Mouse (Mus musculus) mesoderm, embryonic 11.5 days (tissue): ENCODE measurements around the gene Tstd1.

Experiments
- DNase-seq: peaks from one replicate; pipeline ENCODE4 v3.0.0-alpha.2; 2012; ENCODE audit warnings: low read depth, low spot score

Tstd1 gene

GRCm38 (mm10) chr1:171418660-171419059 is at the start of gene Tstd1:
Gene Tstd1, plus strand, starts transcription at chr1:171418872.
- DNase-seq, result no peak

- no peak for DNase-seq
Measured at GRCm38 (mm10) chr1:171369845-171370556, 48.7 kb upstream of the Tstd1 start, which contains the start of gene Nectin4. Gene Nectin4, plus strand, starts transcription at chr1:171370099.

GRCm38 (mm10) chr1:171372880-171373279 is 45.8 kb upstream of the Tstd1 start:
- no peak for DNase-seq

GRCm38 (mm10) chr1:171373946-171374345 is 44.7 kb upstream of the Tstd1 start:
- no peak for DNase-seq

- no peak for DNase-seq
Measured at GRCm38 (mm10) chr1:171375646-171376097, 43.0 kb upstream of the Tstd1 start.

GRCm38 (mm10) chr1:171378298-171378697 is 40.4 kb upstream of the Tstd1 start:
- no peak for DNase-seq

- DNase-seq, result peak; percentile 82
Measured at GRCm38 (mm10) chr1:171379935-171380599, 38.6 kb upstream of the Tstd1 start.

- no peak for DNase-seq
Measured at GRCm38 (mm10) chr1:171382096-171382620, 36.5 kb upstream of the Tstd1 start.

GRCm38 (mm10) chr1:171384361-171384760 is 34.3 kb upstream of the Tstd1 start:
- DNase-seq, result no peak

- no peak for DNase-seq
Measured at GRCm38 (mm10) chr1:171385171-171385570, 33.5 kb upstream of the Tstd1 start.

GRCm38 (mm10) chr1:171387099-171387498 is 31.6 kb upstream of the Tstd1 start:
- peak; percentile 55 for DNase-seq

- DNase-seq, result no peak
Measured at GRCm38 (mm10) chr1:171388376-171389102, 30.1 kb upstream of the Tstd1 start, which contains the start of gene Arhgap30. Gene Arhgap30, plus strand, starts transcription at chr1:171388954.

GRCm38 (mm10) chr1:171390101-171390500 is 28.6 kb upstream of the Tstd1 start:
- DNase-seq, result no peak

- DNase-seq, result no peak
Measured at GRCm38 (mm10) chr1:171401821-171402220, 16.9 kb upstream of the Tstd1 start.

- no peak for DNase-seq
Measured at GRCm38 (mm10) chr1:171402991-171403390, 15.7 kb upstream of the Tstd1 start.

- DNase-seq, result no peak
Measured at GRCm38 (mm10) chr1:171407263-171407662, 11.4 kb upstream of the Tstd1 start.

- no peak for DNase-seq
Measured at GRCm38 (mm10) chr1:171410231-171410630, 8.4 kb upstream of the Tstd1 start.

- DNase-seq, result peak; percentile 96
Measured at GRCm38 (mm10) chr1:171410947-171411484, 7.7 kb upstream of the Tstd1 start, which contains the start of gene Usf1. Gene Usf1, plus strand, starts transcription at chr1:171411313.

GRCm38 (mm10) chr1:171411492-171411941 is 7.2 kb upstream of the Tstd1 start:
- no peak for DNase-seq

- peak; percentile 67 for DNase-seq
Measured at GRCm38 (mm10) chr1:171412001-171412441, 6.7 kb upstream of the Tstd1 start.

GRCm38 (mm10) chr1:171412446-171412845 is 6.2 kb upstream of the Tstd1 start:
- DNase-seq, result peak; percentile 49
